Mouse (Mus musculus) liver, postnatal 0 days (tissue): ENCODE measurements around the gene Ttbk2. TPM values are rescaled to one million over a fixed set of nuclear protein-coding genes. Genes with fewer than 3 reads are reported as not detected.

ENCODE experiments used
- ATAC-seq: fragments of 200-750 bp; cut with Nextera tagmentation; 2 replicates; pipeline ENCODE4 v1.8.0; 2017; ENCODE audit warnings: mild to moderate bottlenecking, moderate library complexity
- DNase-seq: peaks from one replicate; pipeline ENCODE4 v3.0.0-alpha.2; 2016
- H3K27ac ChIP-seq: fragments of 300-500 bp; sonication (generic); 2 replicates; pipeline ENCODE4 v1.5.1; 2014; ENCODE audit warnings: antibody characterized with exemption, moderate library complexity, mild to moderate bottlenecking, low read depth
- H3K27me3 ChIP-seq: fragments of 300-500 bp; sonication (generic); 2 replicates; pipeline ENCODE4 v1.6.1; 2014; ENCODE audit warnings: low read length, control low read depth, mixed read lengths; ENCODE audit not compliant: insufficient read depth
- H3K36me3 ChIP-seq: fragments of 300-500 bp; sonication (generic); replicated peaks from 2 replicates; pipeline ENCODE4 v1.6.1; 2014; ENCODE audit warnings: mild to moderate bottlenecking, control low read depth, low read length, moderate library complexity, mixed read lengths; ENCODE audit not compliant: insufficient read depth
- H3K4me1 ChIP-seq: fragments of 300-500 bp; sonication (generic); 2 replicates; pipeline ENCODE4 v1.6.1; 2014; ENCODE audit warnings: antibody characterized with exemption, mild to moderate bottlenecking, control low read depth; ENCODE audit not compliant: insufficient read depth
- H3K4me2 ChIP-seq: fragments of 300-500 bp; sonication (generic); 2 replicates; pipeline ENCODE4 v1.6.1; 2014; ENCODE audit warnings: low read depth, mild to moderate bottlenecking, low read length, moderate library complexity, mixed read lengths
- H3K4me3 ChIP-seq: fragments of 300-500 bp; sonication (generic); 2 replicates; pipeline ENCODE4 v1.5.1; 2014; ENCODE audit warnings: low read depth, low read length
- H3K9ac ChIP-seq: fragments of 300-500 bp; sonication (generic); replicated peaks from 2 replicates; pipeline ENCODE4 v1.6.1; 2014; ENCODE audit warnings: mild to moderate bottlenecking, moderate library complexity
- H3K9me3 ChIP-seq: fragments of 300-500 bp; sonication (generic); 2 replicates; pipeline ENCODE4 v1.6.1; 2016; ENCODE audit warnings: mild to moderate bottlenecking, control low read depth, low read length, mixed read lengths
- CTCF ChIP-seq: sonication (generic); IDR thresholded peaks from 2 replicates; pipeline ENCODE4 v1.5.1; 2016; ENCODE audit warnings: antibody characterized with exemption, low read depth
- EP300 ChIP-seq: IDR thresholded peaks from 2 replicates; pipeline ENCODE4 v1.6.1; 2016; ENCODE audit warnings: antibody characterized with exemption, low read depth, mild to moderate bottlenecking
- WGBS: fragments of 180-500 bp; shearing (Covaris S2); extraction: QIAGEN DNeasy Blood & Tissue Kit; methylation state at CpG from one replicate; pipeline ENCODE4 v1.1.7; 2014; ENCODE audit not compliant: insufficient replicate concordance; 5-methylcytosine and 5-hydroxymethylcytosine counted together
- polyA plus RNA-seq: library from polyadenylated mRNA; unstranded; fragments of >200 nt; fragmentation: Nextera tagmentation; extraction: Ambion mirVana; gene quantifications from 2 replicates; pipeline ENCODE4 v1.2.1, GENCODE M21; 2015

Gene Ttbk2
- polyA plus RNA-seq, 1 experiment from 2014 or later, result 0.67 TPM

- peak within 1 kb of the TSS; percentile 72 for H3K9ac ChIP-seq
- H3K27ac ChIP-seq, result peak within 1 kb of the TSS; percentile 52; the same call in 1 of the 2 replicates
- no peaks in the 10 kb centered on the region for H3K9me3 ChIP-seq
- H3K36me3 ChIP-seq, result no peaks in the 10 kb centered on the region
- DNase-seq (peak; percentile 70), ATAC-seq (peak; percentile 47)
- 2% methylated on average over 64 of the region's 71 CpGs for WGBS
- no peaks in the 10 kb centered on the region for H3K27me3 ChIP-seq
- H3K4me2 ChIP-seq, result peak within 1 kb of the TSS; percentile 93
- no peak for TF ChIP-seq EP300
- TF ChIP-seq CTCF, result no peak
- H3K4me3 ChIP-seq, result peak within 1 kb of the TSS; percentile 77
- peaks cover 12% of the 10 kb centered on the region for H3K4me1 ChIP-seq
Measured at GRCm38 (mm10) chr2:120849449-120850423, 668 bp downstream of the Ttbk2 start, which contains the start of gene Cdan1. Gene Cdan1 (minus strand): TSS chr2:120850128.

- WGBS, result 77% methylated on average over 1 of the region's 1 CpGs
- H3K9ac ChIP-seq, result no peak overlapping the region
- no peak overlapping the region for H3K4me2 ChIP-seq
- no peaks in the 10 kb centered on the region for H3K36me3 ChIP-seq
- peaks cover 11% of the 10 kb centered on the region; the same call in 1 of the 2 replicates for H3K4me1 ChIP-seq
- H3K27me3 ChIP-seq, result no peaks in the 10 kb centered on the region
- H3K4me3 ChIP-seq, result no peak overlapping the region
- DNase-seq (no peak), ATAC-seq (no peak)
- H3K27ac ChIP-seq, result no peak overlapping the region
- TF ChIP-seq EP300, result no peak
- TF ChIP-seq CTCF, result no peak
- no peaks in the 10 kb centered on the region for H3K9me3 ChIP-seq
Measured at GRCm38 (mm10) chr2:120845280-120845679, 5.1 kb downstream of the Ttbk2 start.

GRCm38 (mm10) chr2:120843990-120844389 is 6.4 kb downstream of the Ttbk2 start:
- H3K27ac ChIP-seq, result no peak overlapping the region
- H3K27me3 ChIP-seq, result no peaks in the 10 kb centered on the region
- no peaks in the 10 kb centered on the region for H3K9me3 ChIP-seq
- TF ChIP-seq CTCF (no peak), EP300 (no peak)
- H3K4me3 ChIP-seq, result no peak overlapping the region
- H3K4me1 ChIP-seq, result peaks cover 8% of the 10 kb centered on the region; the same call in 1 of the 2 replicates
- 44% methylated on average over 4 of the region's 4 CpGs for WGBS
- no peak overlapping the region for H3K9ac ChIP-seq
- H3K4me2 ChIP-seq, result no peak overlapping the region
- DNase-seq, result no peak
- no peak for ATAC-seq
- no peaks in the 10 kb centered on the region for H3K36me3 ChIP-seq

- H3K4me2 ChIP-seq, result no peak overlapping the region
Measured at GRCm38 (mm10) chr2:120841211-120841610, 9.2 kb downstream of the Ttbk2 start.

GRCm38 (mm10) chr2:120835167-120835566 is 15.2 kb downstream of the Ttbk2 start:
- H3K4me3 ChIP-seq, result no peak overlapping the region
- ATAC-seq (no peak), DNase-seq (no peak)
- WGBS, result 74% methylated on average over 4 of the region's 4 CpGs
- no peak for TF ChIP-seq EP300
- TF ChIP-seq CTCF, result no peak
- H3K27ac ChIP-seq, result no peak overlapping the region
- H3K9me3 ChIP-seq, result no peaks in the 10 kb centered on the region
- H3K27me3 ChIP-seq, result no peaks in the 10 kb centered on the region
- H3K4me1 ChIP-seq, result no peaks in the 10 kb centered on the region
- H3K36me3 ChIP-seq, result no peaks in the 10 kb centered on the region
- no peak overlapping the region for H3K9ac ChIP-seq
- no peak overlapping the region for H3K4me2 ChIP-seq

More at GRCm38 (mm10) chr2:120841211-120841610, 9.2 kb downstream of the Ttbk2 start:
- Histone ChIP-seq H3K27me3 (no peaks in the 10 kb centered on the region), H3K4me3 (no peak overlapping the region), H3K9me3 (no peaks in the 10 kb centered on the region), H3K9ac (no peak overlapping the region), H3K36me3 (no peaks in the 10 kb centered on the region), H3K4me1 (peaks cover 8% of the 10 kb centered on the region; the same call in 1 of the 2 replicates), H3K27ac (no peak overlapping the region)
- no peak for DNase-seq
- ATAC-seq, result no peak
- no peak for TF ChIP-seq EP300
- WGBS, result 83% methylated on average over 1 of the region's 1 CpGs

- WGBS, result 44% methylated on average over 1 of the region's 1 CpGs
- no peak for DNase-seq
Measured at GRCm38 (mm10) chr2:120826936-120827638, 23.3 kb downstream of the Ttbk2 start.

More at GRCm38 (mm10) chr2:120826936-120827638, 23.3 kb downstream of the Ttbk2 start:
- Histone ChIP-seq H3K9ac (no peak overlapping the region), H3K36me3 (no peaks in the 10 kb centered on the region), H3K4me3 (no peak overlapping the region), H3K4me2 (no peak overlapping the region), H3K27ac (no peak overlapping the region), H3K27me3 (no peaks in the 10 kb centered on the region), H3K9me3 (no peaks in the 10 kb centered on the region), H3K4me1 (no peaks in the 10 kb centered on the region; the same call in 1 of the 2 replicates)
- peak; percentile 33 for ATAC-seq
- TF ChIP-seq EP300 (no peak), CTCF (no peak)
